Mouse (Mus musculus): Measurements from ENCODE around the gene Gm9046.
"Not testable (repeated sequence)": the region's sequence is repeated elsewhere in the genome, so short reads cannot be mapped to it uniquely, and the experiment has no call there.

The Gm9046 gene

DNA sequence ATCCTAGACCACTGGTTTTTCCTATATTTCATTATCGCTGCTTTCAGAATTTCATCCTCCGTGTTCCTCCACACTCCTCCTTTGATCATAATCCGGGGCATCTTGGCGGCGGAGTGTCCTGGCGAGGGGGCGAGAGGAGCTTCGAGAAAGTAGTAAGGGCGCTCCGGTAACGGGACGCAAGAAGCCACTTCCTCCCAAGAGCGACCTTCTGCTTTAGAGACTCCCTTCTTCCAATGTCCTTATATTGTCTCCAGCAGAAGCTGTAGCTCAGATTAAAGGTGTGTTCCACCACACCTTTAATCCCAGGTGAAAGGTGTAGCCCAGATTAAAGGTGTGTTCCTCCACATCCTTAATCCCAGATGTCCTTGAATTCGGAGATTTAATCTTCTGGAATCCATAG is at the start of gene Gm9046:
Gene Gm9046 (minus strand): TSS at position 101 of the 400 bp plus-strand sequence.
- not testable (repeated sequence) for DNase-seq (ENCODE audit: low read depth, low spot score)

DNA sequence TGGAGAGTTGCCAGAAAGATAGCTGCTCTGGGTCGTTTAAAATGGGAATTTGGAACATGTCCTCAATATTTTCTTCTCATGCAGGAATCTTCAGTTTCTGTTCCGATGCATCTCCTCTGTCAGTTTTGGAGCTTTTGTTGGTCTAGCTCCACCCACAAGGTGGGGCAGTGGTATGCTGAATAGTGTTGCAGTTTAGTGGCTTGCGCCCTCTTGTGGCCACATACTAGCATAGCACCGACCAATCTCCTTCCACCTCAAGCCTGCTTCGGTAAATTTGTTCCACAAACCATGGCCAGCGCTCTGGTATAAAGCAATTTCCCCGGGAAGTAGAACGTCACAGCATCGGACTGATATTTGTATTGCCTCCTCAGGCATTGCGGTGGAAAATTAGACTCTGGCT is 27.4 kb upstream of the Gm9046 start:
- DNase-seq (ENCODE audit: low read depth, low spot score): peak; percentile 59

DNA sequence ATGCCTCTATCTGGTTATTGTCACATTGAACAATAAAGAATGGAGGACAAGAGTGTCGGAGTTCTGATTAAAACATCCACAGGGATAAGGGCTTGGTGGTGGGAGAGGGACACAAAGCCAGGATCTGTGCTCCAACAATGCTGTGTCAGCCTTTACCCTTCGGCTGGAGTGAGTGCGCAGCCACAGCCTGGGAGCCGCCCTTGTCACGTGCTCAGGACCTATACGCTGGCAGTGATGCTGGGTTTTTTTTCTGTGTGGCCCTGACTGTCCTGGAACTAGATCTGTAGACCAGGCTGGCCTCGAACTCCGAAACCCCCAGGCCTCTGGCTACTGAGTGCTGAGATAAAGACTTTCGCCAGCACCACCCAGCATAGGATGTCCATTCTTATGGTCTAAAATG is 26.5 kb upstream of the Gm9046 start:
- DNase-seq (ENCODE audit: low read depth, low spot score): no peak

DNA sequence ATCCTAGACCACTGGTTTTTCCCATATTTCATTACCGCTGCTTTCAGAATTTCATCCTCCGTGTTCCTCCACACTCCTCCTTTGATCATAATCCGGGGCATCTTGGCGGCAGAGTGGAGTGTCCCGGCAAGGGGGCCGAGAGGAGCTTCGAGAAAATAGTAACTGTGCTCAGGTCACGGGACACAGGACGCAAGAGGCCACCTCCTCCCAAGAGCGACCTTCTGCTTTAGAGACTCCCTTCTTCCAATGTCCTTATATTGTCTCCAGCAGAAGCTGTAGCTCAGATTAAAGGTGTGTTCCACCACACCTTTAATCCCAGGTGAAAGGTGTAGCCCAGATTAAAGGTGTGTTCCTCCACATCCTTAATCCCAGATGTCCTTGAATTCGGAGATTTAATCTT is 10.9 kb upstream of the Gm9046 start, which contains the start of gene Gm9049:
Gene Gm9049 (minus strand): TSS at position 101 of the 400 bp plus-strand sequence.
- not testable (repeated sequence) for DNase-seq (ENCODE audit: low read depth, low spot score)

DNA sequence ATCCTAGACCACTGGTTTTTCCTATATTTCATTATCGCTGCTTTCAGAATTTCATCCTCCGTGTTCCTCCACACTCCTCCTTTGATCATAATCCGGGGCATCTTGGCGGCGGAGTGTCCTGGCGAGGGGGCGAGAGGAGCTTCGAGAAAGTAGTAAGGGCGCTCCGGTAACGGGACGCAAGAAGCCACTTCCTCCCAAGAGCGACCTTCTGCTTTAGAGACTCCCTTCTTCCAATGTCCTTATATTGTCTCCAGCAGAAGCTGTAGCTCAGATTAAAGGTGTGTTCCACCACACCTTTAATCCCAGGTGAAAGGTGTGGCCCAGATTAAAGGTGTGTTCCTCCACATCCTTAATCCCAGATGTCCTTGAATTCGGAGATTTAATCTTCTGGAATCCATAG is 5.5 kb upstream of the Gm9046 start, which contains the start of gene Gm9048:
Gene Gm9048 (minus strand): TSS at position 101 of the 400 bp plus-strand sequence.
- not testable (repeated sequence) for DNase-seq (ENCODE audit: low read depth, low spot score)

DNA sequence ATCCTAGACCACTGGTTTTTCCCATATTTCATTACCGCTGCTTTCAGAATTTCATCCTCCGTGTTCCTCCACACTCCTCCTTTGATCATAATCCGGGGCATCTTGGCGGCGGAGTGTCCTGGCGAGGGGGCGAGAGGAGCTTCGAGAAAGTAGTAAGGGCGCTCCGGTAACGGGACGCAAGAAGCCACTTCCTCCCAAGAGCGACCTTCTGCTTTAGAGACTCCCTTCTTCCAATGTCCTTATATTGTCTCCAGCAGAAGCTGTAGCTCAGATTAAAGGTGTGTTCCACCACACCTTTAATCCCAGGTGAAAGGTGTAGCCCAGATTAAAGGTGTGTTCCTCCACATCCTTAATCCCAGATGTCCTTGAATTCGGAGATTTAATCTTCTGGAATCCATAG is 5.3 kb downstream of the Gm9046 start, which contains the start of gene Gm9045:
Gene Gm9045 (minus strand): TSS at position 101 of the 400 bp plus-strand sequence.
- DNase-seq (ENCODE audit: low read depth, low spot score): not testable (repeated sequence)

DNA sequence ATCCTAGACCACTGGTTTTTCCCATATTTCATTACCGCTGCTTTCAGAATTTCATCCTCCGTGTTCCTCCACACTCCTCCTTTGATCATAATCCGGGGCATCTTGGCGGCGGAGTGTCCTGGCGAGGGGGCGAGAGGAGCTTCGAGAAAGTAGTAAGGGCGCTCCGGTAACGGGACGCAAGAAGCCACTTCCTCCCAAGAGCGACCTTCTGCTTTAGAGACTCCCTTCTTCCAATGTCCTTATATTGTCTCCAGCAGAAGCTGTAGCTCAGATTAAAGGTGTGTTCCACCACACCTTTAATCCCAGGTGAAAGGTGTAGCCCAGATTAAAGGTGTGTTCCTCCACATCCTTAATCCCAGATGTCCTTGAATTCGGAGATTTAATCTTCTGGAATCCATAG is 10.7 kb downstream of the Gm9046 start, which contains the start of gene Gm9044:
Gene Gm9044 (minus strand): TSS at position 101 of the 400 bp plus-strand sequence.
- DNase-seq (ENCODE audit: low read depth, low spot score): not testable (repeated sequence)

DNA sequence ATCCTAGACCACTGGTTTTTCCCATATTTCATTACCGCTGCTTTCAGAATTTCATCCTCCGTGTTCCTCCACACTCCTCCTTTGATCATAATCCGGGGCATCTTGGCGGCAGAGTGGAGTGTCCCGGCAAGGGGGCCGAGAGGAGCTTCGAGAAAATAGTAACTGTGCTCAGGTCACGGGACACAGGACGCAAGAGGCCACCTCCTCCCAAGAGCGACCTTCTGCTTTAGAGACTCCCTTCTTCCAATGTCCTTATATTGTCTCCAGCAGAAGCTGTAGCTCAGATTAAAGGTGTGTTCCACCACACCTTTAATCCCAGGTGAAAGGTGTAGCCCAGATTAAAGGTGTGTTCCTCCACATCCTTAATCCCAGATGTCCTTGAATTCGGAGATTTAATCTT is 16.2 kb downstream of the Gm9046 start, which contains the start of gene Gm9040:
Gene Gm9040 (minus strand): TSS at position 101 of the 400 bp plus-strand sequence.
- DNase-seq (ENCODE audit: low read depth, low spot score): not testable (repeated sequence)

DNA sequence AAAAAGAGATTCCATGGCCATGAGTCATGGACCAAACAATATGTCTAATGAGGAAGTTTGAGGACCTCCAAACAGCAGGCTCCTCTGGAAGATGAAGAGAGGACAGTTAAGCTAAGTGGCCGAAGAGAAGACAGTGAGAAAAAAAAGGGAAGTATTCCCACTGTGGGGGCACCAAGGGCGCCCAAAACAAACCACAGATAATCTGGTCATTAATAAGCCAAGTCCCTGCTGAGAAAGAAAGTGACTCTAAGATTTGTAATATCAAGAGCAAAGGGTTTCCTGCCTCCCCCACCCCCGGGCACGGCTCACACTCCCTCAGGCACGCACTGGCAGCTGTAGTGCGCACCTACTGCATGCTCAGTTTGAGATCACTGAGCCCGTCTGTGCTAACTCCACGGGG is 24.0 kb downstream of the Gm9046 start:
- no peak for DNase-seq (ENCODE audit: low read depth, low spot score)

DNA sequence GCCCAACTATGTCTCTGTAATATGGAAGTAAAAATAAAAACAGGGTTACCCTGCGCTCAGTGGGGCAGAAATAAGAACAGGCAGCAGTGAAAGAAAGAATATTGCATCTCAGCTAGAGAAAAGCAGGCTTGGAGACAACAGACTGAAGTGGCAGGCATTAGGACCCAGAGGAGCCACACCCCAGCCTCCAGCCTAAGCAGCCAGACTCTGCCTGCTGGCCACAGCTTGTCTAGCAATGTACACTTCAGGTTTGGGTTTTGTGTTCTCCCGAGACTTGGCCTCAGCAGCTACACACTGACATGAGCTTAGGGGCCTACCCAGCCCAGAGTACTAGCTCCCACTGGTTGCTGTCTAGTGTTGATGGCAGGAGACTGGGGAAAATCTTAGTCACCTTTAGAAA is 40.9 kb downstream of the Gm9046 start:
- not testable (repeated sequence) for DNase-seq (ENCODE audit: low read depth, low spot score)

DNA sequence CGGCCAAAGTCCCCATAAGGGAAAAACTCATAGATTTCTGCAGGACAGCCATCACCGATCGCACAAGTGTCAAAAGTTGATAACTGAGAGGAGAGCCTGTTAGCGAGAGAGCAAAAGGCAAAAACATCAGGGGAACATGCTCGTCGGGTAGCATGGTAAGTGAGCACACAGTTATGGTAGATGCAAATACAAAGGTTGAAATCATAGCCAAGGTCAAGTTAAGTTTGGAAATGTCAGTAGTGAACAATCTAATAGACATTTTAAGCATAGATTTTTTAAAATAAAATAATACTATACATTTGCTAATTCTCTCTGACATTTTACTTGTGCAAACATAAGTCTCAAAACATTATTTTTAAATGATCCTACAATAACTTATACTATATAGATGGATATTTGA is 48.1 kb downstream of the Gm9046 start, which contains the start of gene Iltifb:
Gene Iltifb (minus strand): TSS at position 101 of the 400 bp plus-strand sequence.
- DNase-seq (ENCODE audit: low read depth, low spot score): no peak
